Mouse (Mus musculus): ENCODE results near the gene Abat.

DNA sequence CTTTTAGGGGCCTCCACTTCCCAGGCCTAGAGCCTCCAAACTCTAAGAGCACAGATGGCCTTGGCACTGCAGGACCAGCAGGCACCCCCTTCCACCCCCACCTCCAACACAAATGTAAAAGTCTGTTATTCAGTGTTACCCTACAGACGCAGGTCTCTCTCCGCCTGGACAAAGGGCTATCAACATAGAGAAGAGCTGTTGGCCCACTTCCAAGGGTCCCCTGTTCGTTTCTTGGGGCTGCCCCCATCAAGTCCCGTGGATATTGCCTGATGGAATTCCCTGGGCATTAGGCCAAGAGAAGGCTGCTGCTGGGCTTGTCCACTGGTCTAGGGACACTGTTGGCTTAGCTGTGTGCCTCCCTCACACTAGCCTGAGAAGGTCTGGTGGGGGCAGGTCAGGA lies 951 bp downstream of the Abat start:
- TF ChIP-seq CTCF (IDR thresholded peaks at IDR 0.05): no peak
- TF ChIP-seq POLR2A (IDR thresholded peaks at IDR 0.05; ENCODE audit: insufficient read depth, low read depth, low read length): no peak
- no peak for TF ChIP-seq EP300 (IDR thresholded peaks at IDR 0.05; ENCODE audit: insufficient read depth, low read depth, low read length)

Data from heart, adult 2 months (tissue).